Mouse (Mus musculus) ovary, adult 18-20 months (tissue): ENCODE data around the gene Pinlyp.
A peak's percentile ranks its signal among the peaks of the same experiment; 100 is the strongest.

ENCODE experiments used
- DNase-seq: peaks from one replicate; pipeline ENCODE4 v3.0.0; 2022; ENCODE audit warnings: low spot score, mixed read lengths

Pinlyp gene

DNA sequence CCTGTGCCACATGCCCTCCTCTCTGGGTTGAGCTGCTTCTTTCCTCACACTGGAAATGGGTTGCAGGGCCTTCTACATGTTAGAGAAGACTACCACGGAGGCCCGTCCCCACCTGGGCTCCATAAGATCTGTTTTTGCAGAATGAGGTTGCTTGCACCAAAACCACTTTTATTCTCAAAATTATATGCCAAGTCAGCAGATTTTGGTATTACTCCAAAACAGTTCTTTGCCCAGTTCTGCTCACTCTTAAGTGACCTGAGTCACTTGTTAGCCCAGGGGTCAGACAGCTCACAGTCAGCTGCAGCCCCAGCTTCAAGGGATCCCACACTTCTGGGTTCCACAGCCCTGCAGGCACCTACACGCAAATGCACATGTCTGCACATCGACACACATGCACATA, 15.5 kb upstream of the Pinlyp start:
- no peak for DNase-seq

DNA sequence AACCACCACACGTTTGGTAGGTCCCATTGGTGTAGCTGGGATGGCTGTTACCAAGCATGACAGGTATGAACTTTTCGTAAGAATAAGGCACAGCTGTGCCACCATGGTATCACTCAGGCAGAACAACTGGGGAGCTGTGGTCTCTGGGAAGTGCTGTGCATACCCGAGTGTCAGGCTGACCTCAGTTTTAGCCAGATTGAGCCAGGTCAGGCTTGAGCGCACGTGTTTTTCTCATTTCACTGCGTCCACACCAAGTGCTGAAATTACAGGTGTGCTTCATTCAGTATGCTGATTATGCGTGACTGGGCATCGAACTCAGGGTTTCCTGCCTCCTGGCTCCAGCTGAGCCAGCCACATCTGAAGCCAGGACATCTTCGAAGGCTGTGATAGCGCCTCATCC, 9.9 kb upstream of the Pinlyp start:
- no peak for DNase-seq

GRCm38 (mm10) chr7:24551985-24552759, 6.3 kb upstream of the Pinlyp start:
- DNase-seq = no peak

DNA sequence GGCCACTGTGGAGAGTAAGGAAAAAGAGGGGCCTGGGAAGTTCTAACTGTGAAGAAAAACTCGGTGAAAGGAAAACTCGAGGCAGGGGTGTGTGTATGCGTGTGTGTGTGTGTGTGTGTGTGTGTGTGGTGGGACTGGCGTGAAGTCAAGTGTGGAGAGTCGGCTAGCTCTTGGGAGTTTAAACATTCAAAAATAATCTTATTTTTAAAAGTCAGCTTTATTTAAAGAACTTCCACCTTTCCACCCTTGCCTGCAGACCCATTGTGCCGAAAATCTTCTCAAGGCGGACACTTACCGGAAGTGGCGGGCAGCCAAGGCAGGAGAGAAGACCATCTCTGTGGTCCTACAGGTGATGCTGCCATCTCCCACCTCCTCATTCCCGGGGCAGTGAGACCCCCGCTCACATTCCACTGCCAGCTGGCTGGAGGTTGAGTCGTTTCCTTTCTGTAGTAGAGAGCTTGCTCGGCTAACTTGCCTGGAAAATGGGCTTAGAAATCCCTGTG, 1.7 kb upstream of the Pinlyp start:
- no peak for DNase-seq

DNA sequence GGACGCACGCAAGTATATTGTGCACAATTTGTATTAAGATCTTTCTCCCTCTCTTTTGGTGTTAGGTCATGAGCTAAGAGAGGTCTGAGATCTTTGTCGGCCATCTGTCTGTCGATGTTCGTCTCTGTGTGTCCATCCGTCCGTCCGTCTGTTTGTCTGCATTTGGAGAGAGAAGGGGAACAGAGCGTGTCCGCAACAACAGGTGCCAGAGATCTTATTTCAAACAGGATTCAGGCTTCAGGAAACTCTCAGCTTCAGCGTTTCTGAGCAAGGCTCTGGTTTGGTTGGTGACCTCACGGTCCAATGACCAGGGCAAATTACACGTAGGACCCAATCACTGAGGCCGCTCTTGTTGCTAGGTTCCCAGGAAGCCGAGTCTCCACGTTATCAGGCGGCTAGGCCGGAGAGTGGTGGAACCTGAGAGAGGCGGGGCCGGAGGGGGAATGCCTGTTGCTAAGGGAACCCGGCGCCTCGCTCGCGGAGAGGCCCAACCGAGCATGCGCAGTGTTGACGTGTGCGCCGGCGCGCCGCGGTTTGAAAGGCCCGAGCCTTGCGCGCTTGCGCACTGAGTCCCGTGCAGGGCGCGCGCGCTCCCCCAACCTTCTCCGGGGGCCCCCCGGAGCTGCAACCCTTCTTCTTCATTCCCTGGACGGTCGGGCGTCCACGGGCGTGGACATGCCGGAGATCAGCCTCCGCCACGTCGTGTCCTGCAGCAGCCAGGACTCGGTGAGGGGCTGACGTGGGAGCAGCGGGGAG, 894 bp upstream of the Pinlyp start:
- peak; percentile 99 for DNase-seq

- no peak for DNase-seq
Measured at GRCm38 (mm10) chr7:24544506-24544905, 1.4 kb downstream of the Pinlyp start.

GRCm38 (mm10) chr7:24539686-24540085, 6.2 kb downstream of the Pinlyp start:
- no peak for DNase-seq

GRCm38 (mm10) chr7:24538701-24539100, 7.2 kb downstream of the Pinlyp start:
- no peak for DNase-seq

DNA sequence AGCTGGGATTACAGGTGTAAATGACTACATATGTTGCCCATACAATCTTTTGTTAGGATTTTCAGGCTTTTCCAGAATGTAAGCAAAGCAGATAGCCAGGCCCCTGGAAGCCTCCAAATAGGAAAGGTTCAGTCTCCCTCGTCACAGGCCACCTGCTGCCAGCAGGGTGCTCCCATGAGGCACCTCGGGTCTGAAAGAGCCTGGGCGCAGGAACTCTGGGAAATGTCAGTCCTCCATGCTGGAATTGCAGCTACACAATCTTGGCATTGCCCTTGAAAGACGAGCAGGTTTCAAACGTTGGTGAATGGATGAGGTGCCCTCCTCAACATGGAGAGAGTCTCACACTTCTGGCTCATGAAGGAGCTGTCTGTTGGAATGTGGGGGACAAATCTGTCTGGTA, 7.8 kb downstream of the Pinlyp start:
- DNase-seq = no peak

GRCm38 (mm10) chr7:24537591-24537990, 8.3 kb downstream of the Pinlyp start:
- no peak for DNase-seq

DNA sequence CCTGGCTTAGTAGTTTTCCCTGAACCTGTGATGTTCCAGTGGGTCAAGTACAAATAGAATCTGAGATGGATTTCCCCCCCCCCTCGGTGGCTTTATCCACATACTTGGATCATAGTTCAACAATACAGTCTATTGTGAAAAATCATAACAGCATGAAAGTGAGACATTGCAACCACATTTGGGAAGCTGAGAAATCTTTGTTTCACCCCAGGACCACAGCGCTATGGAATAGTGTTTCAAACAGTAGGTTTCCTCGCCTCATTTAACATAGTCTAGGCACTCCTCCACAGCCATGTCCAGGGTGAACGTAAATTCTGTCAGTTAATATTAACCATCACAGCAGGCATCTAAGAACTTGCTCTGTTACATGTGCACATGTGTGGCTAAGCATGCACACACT, 8.8 kb downstream of the Pinlyp start:
- DNase-seq = no peak

DNA sequence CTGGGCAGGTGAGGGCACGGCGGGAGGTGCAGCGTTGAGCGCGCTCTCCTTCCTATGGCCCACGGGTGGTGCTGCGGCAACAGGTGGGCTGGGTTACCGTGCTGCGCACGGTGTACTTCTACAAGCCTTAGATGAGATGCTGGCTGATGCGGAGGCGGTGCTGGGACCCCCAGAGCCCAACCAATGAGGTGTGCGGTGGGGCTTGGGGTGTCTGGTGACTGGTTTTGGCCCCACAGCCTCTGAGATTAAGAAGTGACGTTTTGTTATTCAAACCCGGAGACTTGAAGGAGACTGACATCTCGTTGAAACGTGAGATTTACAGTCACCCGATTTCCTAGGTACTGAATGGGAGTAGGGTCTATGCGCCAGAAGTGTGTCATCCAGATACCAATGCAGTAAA, 11.6 kb downstream of the Pinlyp start:
- no peak for DNase-seq

- no peak for DNase-seq
Measured at GRCm38 (mm10) chr7:24533806-24534205, 12.1 kb downstream of the Pinlyp start.

- no peak for DNase-seq
Measured at GRCm38 (mm10) chr7:24533031-24533571, 12.8 kb downstream of the Pinlyp start.

- DNase-seq = peak; percentile 54
Measured at GRCm38 (mm10) chr7:24531211-24531971, 14.5 kb downstream of the Pinlyp start.

- peak; percentile 98 for DNase-seq
Measured at GRCm38 (mm10) chr7:24530062-24530931, 15.6 kb downstream of the Pinlyp start, which contains the start of gene Irgq. Gene Irgq, plus strand, starts transcription at chr7:24530689.

DNA sequence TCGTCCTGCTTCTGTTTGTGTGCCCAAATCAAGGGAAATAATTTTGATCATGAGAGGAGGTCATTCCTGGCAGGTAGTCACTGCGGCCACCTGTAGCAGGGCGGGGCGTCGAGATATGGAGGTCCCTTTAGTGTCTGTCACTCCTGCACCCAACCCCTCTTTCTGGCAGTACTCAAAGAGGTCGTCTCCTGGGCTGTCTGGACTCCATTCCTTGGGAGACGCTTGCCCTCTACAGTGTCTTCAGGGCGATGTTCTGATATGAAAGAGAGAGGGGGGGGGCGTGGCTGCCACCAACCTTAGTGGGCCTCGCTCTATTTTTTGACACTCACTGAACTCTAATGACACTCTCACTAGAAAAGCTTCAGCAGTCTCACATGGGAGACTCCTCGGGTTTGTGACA, 16.3 kb downstream of the Pinlyp start:
- no peak for DNase-seq

DNA sequence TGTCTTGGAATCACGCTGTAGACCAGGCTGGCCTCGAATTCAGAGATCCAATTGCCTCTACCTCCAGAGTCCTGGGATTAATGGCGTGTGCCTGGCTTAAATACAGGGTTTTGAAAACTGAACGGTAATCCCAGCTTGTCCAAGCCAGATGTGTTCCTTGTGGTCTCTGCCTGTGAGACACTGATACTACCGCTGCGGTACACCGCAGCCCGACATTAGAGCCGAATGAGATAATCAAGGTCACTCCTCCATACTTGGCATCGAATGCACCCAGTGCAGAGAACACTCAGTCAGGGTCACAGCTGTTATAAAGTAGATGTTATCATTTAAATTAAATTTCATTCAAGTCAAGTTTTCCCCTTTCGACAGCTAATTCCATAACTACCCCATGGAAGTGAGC, 17.1 kb downstream of the Pinlyp start:
- no peak for DNase-seq

- no peak for DNase-seq
Measured at GRCm38 (mm10) chr7:24525686-24526420, 20.1 kb downstream of the Pinlyp start.

GRCm38 (mm10) chr7:24524978-24525377, 20.9 kb downstream of the Pinlyp start:
- DNase-seq = no peak
